Mouse (Mus musculus): ENCODE measurements at regions not wholly inside any gene's neighbourhood (a gene's known extent, or its start where the extent isn't known, plus 50 kb on each side); places are given as distances from the start of the nearest gene placed in this dataset.
"Not testable (repeated sequence)": the region's sequence is repeated elsewhere in the genome, so short reads cannot be mapped to it uniquely, and the experiment has no call there.

DNA sequence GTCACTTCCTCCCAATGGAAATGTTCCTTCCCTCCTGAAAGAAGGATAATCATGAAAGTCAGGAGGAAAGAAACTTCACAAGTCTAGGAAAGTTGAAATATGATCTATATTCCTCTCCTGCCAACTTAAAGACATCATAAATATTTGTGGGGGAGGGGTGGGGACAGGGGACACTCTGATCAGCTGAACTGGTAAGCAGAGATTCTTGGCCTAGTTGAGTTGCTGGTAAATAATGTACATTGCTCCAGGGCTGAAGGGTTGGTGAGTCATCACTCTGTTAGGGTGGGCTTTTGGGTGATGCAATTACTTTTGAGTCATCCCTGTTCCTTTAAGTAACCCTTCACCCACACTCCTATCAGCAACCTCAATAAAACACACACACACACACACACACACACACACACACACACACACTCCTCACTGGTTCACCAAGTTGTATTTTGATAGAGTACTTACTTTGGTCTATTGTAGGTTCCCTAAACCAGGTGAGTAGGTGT, 56.0 kb downstream of the Ccdc71l start:
- no peak for DNase-seq (ENCODE audit: low spot score in 2 of 2)

DNA sequence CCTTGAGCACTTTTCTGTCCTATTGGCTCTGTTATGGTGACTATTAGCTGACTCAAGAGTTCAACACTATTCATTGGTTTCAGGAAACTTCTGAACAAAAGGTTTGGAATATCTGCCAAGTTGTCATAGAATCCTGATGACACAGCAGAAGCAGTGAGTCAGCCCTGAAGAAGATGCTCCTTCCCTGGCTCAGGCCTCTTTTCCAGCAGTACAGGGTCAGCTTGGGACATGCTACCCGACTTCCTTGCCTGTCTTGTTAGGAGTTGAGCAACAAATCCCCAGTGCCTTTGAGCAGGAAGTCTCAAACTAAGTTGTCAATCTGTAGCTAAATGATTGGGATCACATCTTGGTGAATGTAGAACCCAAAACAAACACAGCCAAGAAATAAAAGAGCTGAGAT, 56.6 kb downstream of the Ccdc71l start:
- DNase-seq (ENCODE audit: low spot score in 2 of 2), result peak in 1 of 2 experiments; percentile 6

- no peak for DNase-seq (ENCODE audit: low spot score in 2 of 2)
These were observed 59.7 kb downstream of the Ccdc71l start for GRCm38 (mm10) chr12:32438209-32438608.

DNA sequence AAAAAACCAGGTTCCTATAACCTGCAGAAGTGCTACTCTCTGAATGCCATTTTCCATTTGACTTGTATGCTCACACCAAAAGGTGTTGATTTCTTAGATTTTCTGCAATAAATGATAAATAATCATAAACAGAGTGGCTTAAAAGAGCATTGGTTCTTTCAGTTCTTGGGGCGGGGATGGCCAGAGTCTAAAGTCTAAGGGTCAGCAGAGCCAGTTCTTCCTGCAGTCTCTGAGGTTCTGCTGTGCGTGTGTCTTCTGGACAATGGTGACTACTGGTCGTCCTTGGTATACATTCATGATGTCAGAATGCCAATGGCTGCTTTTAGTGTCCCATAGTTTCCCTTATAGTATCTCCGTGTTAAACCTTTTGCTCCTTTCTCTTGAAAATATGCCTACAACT, 66.3 kb downstream of the Ccdc71l start:
- DNase-seq (ENCODE audit: low spot score in 2 of 2), result no peak

DNA sequence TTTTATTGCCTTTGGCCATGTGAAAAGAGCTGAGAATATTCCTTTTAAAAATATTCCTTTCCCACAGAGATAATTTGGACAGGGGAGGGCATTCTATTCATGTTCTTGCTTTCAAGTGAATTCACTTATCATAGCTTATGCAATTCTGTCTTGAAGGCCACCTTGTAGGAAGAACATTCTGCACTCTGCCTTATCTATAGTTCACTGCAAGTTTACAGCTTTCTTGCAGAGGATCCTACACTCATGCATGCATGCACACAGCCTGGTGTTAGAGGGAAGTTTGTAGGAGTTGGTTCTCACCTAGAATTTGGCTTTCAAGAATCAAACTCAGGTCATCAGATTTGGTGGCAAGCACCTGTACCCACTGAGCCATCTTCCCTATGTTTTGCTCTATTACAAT, 67.4 kb downstream of the Ccdc71l start:
- DNase-seq (ENCODE audit: low spot score in 2 of 2), result no peak

DNA sequence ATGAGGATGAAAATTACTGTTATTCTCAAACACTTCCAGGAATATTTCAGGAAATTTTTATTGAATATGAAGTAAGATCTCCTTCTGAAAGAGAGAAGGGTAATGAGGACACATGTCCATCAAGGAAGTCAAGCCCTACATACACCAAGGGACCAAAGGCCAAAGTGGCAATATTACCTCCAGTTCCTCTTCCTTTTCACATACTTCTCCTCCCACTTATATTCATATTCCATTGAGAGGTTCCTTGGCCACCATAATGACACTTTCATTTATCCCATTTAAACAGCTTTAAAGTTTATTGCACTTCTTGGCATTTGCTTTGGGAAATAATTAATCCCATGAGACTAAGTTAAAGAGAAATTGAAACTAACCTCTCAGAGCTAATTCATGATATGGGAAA, 70.9 kb downstream of the Ccdc71l start:
- no peak for DNase-seq (ENCODE audit: low spot score in 2 of 2)

DNA sequence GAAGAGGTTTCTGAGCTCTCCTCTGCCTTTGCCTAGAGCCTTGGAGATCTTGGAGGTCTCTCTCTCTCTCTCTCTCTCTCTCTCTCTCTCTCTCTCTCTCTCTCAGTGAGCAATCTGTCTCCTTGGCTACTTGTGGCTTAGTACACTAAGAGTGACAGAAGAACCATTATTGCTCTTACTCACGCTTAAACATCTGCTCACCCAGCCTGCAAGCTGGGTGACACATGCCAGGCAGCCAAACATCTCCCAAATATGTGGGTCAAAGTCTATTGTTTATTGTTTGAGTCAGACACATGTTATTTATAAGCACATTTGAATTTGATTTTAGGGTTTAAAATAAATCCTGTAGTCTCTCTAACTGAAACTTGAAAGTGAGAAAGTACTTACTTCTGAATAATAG, 72.7 kb downstream of the Ccdc71l start:
- no peak for DNase-seq (ENCODE audit: low spot score in 2 of 2)

DNA sequence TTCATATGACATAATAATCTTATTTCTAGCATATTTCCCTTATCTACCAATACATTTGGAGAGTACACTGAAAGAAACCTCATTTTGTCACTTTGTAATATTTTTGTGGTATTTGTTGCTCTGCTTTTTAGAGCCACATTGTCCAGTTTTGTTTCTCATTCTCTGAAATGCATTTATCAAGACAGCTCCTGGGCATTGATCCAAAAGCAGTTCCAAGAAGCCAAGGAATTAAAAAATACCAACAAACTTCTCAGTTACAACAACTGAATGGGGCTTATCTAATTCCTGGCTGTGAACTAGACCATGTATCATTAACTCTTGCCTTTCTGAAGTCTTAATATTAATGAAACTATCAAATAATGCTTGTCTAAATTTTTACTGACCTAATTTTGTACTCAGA, 76.3 kb downstream of the Ccdc71l start:
- no peak for DNase-seq (ENCODE audit: low spot score in 2 of 2)

GRCm38 (mm10) chr12:32455231-32455630, 76.7 kb downstream of the Ccdc71l start:
- DNase-seq (ENCODE audit: low spot score in 2 of 2), result not testable (repeated sequence)

DNA sequence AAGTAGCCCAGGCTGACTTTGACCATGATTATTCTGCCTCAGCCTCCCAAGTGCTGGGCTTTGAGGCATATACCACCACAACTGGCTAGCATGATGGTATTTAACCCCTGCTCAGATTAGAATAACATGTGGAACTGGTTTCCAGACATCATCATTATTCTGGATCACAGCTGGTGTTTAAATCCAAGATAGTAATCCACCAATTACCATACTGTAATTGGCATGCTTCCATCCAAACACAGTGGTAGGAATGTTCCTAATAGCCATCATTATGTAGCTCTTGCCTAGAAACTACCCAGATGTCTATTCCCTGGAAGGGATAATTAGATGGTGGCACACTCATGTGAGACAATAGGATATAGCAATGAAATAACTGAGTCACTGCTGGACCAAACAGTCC, 77.4 kb downstream of the Ccdc71l start:
- no peak for DNase-seq (ENCODE audit: low spot score in 2 of 2)

DNA sequence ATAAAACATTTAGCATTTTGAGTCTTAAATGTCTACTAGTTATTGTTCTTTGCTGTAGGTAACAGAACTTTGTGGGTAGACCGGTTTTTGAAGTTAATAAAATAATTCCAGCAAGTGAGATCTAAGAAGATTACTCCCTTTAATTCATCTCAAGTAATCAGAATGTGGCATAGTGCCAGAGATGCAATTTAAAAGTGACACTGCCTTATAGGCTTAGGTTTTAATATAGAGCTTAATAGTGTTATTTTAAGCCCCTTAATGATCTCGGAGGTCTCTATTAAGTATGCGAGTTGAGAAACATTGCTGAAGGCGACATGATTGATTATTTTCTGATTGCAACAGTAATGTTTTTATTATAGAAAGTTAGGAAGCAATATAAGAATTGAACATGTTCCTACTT, 78.3 kb downstream of the Ccdc71l start:
- DNase-seq (ENCODE audit: low spot score in 2 of 2), result no peak

DNA sequence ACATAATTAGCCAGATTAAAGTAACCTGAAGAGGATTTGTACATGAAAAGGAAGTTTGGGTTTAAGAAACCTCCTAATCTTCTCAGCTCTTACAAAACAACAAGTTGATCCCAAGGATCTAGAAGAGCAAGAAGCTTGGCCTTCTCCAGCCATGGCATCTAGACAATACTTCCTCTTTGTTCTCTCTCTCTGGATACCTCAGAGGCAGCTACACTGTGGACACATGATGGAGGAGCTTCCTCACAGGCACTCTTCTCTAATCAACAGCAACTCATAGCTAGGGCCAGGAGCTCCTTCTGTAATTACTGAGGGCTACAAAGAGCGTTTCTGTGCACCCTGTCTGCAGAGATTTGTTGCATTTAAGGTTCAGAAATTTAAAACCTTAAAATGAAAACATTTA, 79.9 kb downstream of the Ccdc71l start:
- DNase-seq (ENCODE audit: low spot score in 2 of 2), result no peak

GRCm38 (mm10) chr12:32460330-32460998, 82.0 kb downstream of the Ccdc71l start:
- DNase-seq (ENCODE audit: low spot score in 2 of 2), result no peak

GRCm38 (mm10) chr12:32465371-32465770, 86.9 kb downstream of the Ccdc71l start:
- no peak for DNase-seq (ENCODE audit: low spot score in 2 of 2)

DNA sequence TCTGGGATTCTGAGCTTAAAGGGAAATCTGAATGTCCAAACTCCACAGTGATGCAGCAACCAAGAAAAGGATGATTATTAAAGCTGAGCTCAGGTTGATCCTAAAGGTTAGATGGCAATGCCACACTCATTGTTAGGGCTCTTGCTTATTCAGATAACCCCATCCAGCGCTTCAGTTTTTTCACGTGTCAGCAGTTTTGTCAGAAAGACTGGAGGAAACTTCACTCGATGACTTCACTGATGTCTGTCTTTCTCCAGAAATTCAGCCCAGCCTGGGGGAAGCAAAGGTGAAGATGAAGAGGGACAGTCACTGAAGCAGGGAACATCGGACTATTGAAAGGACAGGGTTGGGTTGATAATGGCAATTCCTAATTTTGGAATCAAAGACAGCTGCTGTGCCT, 91.4 kb downstream of the Ccdc71l start:
- no peak for DNase-seq (ENCODE audit: low spot score in 2 of 2)

DNA sequence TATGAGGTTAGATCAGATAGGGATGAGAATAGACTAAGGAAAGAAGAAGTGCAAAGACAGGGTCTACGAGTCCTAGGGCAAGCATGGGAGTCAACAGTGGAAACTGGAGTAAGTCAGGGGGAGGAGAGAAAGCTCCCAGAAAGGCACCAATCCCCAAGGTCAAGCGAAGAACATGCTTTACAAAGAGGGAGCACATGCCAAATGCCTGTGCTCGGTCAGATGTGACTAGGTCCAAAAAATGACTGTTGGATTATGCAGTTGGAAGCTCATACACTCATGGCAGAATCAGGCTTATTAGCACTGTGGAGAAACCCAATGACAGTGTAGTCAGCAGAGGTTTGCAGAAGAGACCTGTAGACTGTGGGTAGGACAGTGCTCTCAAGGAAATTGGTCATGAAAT, 100.9 kb downstream of the Ccdc71l start:
- no peak for DNase-seq (ENCODE audit: low spot score in 2 of 2)

GRCm38 (mm10) chr12:32480268-32480667, 101.8 kb downstream of the Ccdc71l start:
- no peak for DNase-seq (ENCODE audit: low spot score in 2 of 2)

- no peak for DNase-seq (ENCODE audit: low spot score in 2 of 2)
These were observed 102.5 kb downstream of the Ccdc71l start for GRCm38 (mm10) chr12:32481051-32481450.

GRCm38 (mm10) chr12:32482343-32482742, 103.8 kb downstream of the Ccdc71l start:
- DNase-seq (ENCODE audit: low spot score in 2 of 2), result no peak

DNA sequence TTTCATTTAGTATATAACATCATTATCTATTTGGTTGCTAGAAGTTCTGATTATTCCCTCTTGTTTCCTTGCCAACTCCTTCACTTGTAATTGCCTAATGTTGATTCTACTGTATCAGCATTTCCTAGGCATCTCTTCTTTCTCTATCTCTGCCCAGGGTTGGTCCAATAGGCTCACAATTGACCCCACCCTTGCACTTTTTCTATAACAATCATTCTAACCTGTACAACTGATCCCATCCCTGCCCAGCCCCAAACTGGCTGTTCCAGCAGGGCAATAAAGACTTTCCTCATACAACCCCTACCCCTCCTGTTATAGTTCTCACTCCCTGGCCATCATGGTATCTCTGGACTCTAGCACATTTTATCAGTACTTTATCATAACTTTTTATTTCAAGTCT, 104.3 kb downstream of the Ccdc71l start:
- no peak for DNase-seq (ENCODE audit: low spot score in 2 of 2)

DNA sequence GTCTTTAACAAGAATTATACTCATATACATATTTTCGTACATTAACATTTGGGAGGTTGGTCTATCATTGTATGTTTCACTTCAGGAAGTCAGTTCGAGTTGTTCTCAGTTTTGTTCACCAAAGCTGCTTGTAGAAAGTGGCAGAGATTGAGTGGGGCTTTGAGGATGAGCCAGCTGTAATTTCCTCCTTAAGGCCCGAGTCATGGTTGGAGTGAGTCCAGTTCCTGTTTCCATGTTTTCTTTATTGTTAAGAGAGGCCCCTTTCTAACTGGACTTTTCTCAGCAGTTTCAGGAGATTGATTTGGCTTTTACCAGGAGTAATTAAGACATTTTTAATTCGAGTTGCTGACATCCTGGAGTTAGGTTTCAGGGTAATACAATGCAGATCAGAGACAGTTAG, 107.7 kb downstream of the Ccdc71l start:
- DNase-seq (ENCODE audit: low spot score in 2 of 2), result no peak

DNA sequence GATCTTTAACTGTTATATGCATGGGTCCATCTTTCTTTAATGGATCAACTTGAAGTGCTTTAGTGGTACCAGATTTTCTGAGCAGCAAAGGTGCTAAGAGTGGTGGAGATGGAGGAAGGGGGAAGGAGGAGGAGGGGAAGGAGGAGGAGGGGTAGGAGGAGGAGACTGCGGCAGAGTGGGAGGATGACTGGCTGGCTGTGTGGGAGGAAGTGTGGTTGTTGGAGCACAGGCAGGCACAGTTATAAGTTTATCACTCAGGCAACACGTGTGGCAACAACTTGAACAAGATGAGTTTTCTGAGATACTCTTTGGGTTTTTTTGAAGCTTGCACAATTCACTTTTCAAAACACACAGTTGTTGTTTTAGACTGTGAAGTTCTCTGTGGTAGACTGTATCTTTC, 108.2 kb downstream of the Ccdc71l start:
- DNase-seq (ENCODE audit: low spot score in 2 of 2), result peak in 1 of 2 experiments; percentile 6

DNA sequence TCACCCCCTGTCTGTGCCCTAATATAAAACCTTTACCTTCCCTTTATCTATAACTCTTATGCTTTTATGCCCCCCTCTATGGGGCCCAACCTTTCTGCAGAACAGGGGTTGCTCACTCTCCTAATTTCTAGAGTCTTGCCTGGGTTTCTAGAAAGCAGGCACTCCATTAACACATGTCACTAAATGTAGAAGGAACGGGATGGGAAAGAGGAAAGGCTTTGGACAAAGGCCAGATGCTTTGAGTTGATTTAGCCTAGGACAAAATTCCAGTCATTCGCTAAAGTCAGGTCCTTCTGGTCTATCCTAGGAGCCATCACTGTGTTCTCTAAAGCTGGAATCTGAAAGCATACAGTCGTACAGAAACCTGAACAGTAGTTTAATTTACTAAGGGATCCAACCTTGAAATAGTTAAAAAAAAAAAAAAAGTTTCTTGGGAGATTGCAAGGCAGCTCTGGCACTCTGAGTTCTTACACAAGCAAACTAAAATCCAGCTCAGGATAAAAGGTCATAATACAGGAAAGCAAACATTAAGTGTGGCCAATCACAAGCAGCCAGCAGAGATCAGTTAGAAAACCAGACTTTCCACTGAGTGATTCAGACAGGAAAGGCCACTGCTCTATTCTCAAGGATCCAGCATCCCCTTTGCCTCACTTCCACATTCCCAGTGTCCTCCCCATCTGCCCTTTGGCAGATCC, 109.5 kb downstream of the Ccdc71l start:
- peak; percentile 6 to 11 for DNase-seq (ENCODE audit: low spot score in 2 of 2)

GRCm38 (mm10) chr12:32488578-32488892, 110.0 kb downstream of the Ccdc71l start:
- no peak for DNase-seq (ENCODE audit: low spot score in 2 of 2)
